Mouse (Mus musculus) bone marrow, adult 2 months (tissue): ENCODE measurements around the gene Cyp26a1.

Experiments
- CTCF ChIP-seq: fragments of 200-500 bp; IDR thresholded peaks from 2 replicates; pipeline ENCODE4 v1.5.1; 2011; ENCODE audit warnings: low read length, control low read depth; ENCODE audit not compliant: control insufficient read depth, insufficient read depth
- POLR2A ChIP-seq: fragments of 200-500 bp; IDR thresholded peaks from 2 replicates; pipeline ENCODE4 v1.6.1; 2011; ENCODE audit warnings: low read depth, mild to moderate bottlenecking, control low read depth, low read length, borderline replicate concordance; ENCODE audit not compliant: control insufficient read depth

DNA sequence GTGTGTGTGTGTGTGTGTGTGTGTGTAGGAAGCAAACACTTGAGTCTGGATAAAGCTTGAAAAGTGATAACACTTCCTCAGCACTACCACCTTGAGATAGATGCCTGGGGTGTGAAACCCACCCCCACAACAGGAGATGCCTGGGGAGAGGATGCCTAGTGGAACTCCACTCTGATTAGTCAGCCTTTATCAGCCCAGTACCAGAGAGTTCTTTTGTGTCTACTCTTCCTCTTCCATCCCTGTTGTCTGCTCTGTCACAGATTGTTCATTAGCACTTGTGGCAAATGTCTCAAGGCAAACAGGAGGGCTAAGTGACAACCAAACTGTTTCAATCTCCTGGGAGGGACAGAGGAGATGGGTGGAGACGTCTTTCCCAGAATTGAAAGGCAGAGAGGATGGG, 21.6 kb downstream of the Cyp26a1 start:
- TF ChIP-seq CTCF (no peak), POLR2A (no peak)
